15 mouse cellular contexts compared by ENCODE assay signal in the genomic region with DNA sequence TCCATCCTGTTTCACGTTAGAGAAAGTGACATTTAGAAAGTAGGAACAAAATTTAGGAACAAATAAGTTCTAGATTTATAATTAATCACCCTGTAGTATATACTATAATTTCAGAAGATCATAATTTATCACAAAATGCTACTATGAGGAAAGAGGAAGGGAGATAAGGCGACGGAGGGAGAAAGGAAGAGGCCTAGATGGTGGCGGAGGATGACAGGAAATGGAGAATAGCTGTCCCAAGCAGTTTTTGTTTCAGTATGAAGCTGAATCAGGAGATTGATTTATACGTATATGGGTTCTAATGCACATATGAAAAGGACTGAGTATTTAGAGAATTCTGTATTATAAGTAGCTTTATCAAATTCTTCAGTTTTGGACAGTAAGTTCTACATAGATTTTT.
"Had no signal": no experiment of that assay in that cellular context is flagged by ENCODE, and none has a peak within 500 bp of the region (broad histone marks: within the 10 kb centered on the region; RNA-seq: fewer than 3 reads in every experiment).

No protein-coding gene starts in this region.

- H3K27me3 ChIP-seq: limb, embryonic 13.5 days; midbrain, embryonic 15.5 days; neural tube, embryonic 12.5 days had no signal

- DNase-seq: kidney, adult 9 months; kidney, postnatal 36 days; left cerebral cortex, postnatal 4 days; lung, embryonic 14.5 days; lung, postnatal 10 days; right cerebral cortex, postnatal 4 days; spleen, adult 18-20 months; thymus, adult 2 months; thymus, postnatal 25 days had no signal

- H3K9ac ChIP-seq: limb, embryonic 13.5 days; lung, embryonic 14.5 days; midbrain, embryonic 15.5 days; neural tube, embryonic 12.5 days had no signal

- H3K9me3 ChIP-seq: limb, embryonic 13.5 days; midbrain, embryonic 15.5 days; neural tube, embryonic 12.5 days had no signal

- ATAC-seq: midbrain, embryonic 15.5 days had no signal

- H3K27ac ChIP-seq: kidney, postnatal 0 days; limb, embryonic 13.5 days; midbrain, embryonic 15.5 days; neural tube, embryonic 12.5 days had no signal

- H3K36me3 ChIP-seq: limb, embryonic 13.5 days; midbrain, embryonic 15.5 days; neural tube, embryonic 12.5 days had no signal

- H3K4me1 ChIP-seq: limb, embryonic 13.5 days; midbrain, embryonic 15.5 days; neural tube, embryonic 12.5 days had no signal

- H3K4me3 ChIP-seq: limb, embryonic 13.5 days; midbrain, embryonic 15.5 days; neural tube, embryonic 12.5 days had no signal

- H3K4me2 ChIP-seq: limb, embryonic 13.5 days; liver, embryonic 11.5 days; lung, embryonic 14.5 days; midbrain, embryonic 11.5 days; midbrain, embryonic 15.5 days; neural tube, embryonic 12.5 days had no signal
